Mouse (Mus musculus) adrenal gland, adult 8-10 months (tissue): ENCODE results near the gene Trank1. TPM values are rescaled to one million over a fixed set of nuclear protein-coding genes. Genes with fewer than 3 reads are reported as not detected.
A peak's percentile ranks its signal among the peaks of the same experiment; 100 is the strongest.

Source experiments
- DNase-seq: peaks from one replicate; pipeline ENCODE4 v3.0.0; 2022
- total RNA-seq, 4 experiments: library from RNA; stranded (reverse); gene quantifications; 2 replicates each; pipeline ENCODE4 v1.2.4; 2022

The Trank1 gene
- total RNA-seq, 4 experiments from 2014 or later = 44.9 to 312 (median 173) TPM

DNA sequence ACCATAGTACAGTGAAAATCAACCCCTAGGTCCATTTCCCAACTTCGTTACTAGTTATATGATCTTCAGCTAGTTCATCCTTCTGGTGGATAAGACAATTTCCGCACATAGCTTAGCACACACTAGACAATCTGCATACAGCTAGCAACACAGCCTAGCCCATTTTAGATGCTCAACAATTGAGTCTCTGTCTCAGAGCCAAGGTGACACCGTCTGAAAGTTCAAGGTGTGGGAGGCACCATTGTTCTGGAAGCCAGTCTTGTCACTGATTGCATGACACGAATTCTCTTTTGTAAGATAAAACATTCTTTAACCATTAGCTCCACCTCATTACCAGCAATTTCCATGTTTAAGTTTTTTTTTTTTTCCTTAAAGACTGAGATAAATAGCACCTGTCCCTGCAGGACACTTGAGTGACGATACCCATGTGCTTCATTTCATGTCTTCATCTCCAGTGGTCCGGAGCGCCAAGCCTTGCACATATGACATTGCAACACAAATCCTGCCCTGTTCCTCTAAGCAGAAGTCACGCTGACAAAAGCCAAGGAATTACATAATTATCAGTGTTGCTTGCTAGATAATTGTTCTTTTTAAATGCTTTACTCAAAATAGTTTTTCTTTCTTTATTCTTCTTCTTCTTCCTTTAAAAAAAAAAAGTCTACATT lies 117.3 kb downstream of the Trank1 start:
- DNase-seq = no peak

DNA sequence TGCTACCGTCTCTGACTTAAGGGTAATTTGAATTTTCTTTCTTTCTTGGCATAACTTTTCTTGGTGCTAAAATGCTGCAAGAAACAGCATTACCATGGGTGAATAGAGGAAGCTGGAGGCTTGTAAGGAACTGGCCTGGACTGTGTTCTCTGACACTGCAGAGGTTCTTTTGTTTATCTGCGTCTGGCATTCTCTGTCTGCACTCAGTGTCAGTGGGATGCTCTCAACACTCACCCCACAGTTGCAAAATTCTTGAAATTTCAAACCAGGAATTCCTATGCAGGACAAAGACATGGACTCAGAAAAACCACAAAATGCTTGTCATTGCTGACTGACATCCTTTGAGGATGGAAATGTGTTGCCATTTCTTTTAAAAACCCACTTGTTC lies 117.8 kb downstream of the Trank1 start:
- DNase-seq = no peak

- DNase-seq = no peak
Measured at GRCm38 (mm10) chr9:111435429-111435828, 123.9 kb downstream of the Trank1 start.

- peak; percentile 8 for DNase-seq
Measured at GRCm38 (mm10) chr9:111438904-111439835, 127.6 kb downstream of the Trank1 start, which contains the start of gene Dclk3. Dclk3 (plus strand) TSS chr9:111439081.

DNA sequence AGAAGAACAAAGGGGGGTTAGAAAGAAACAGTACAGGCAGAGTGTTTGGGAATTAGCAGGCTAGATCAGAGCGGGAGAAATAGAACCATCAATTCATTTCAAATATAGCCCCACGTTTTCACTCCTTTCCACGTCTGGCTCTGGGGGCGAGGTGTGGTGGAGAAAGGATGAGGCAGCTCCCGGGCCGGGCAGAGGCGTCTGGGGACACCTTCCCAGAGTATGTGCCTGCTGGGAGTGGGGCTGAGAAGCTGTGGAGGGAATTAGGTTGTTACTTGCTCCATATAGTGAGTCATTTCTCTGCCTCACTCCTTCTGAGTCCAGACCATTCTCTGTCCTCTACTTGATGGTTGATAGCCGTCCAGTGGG lies 128.3 kb downstream of the Trank1 start:
- DNase-seq = no peak

- DNase-seq = no peak
Measured at GRCm38 (mm10) chr9:111440446-111440845, 128.9 kb downstream of the Trank1 start.

GRCm38 (mm10) chr9:111441151-111441550 lies 129.6 kb downstream of the Trank1 start:
- no peak for DNase-seq

Other genes starting within 250 kb of the Trank1 start
- 10 to 100 TPM; 49.1 to 60.0 (median 53.9) TPM for gene Lrrfip2, start 194.1 kb upstream of the Trank1 start, total RNA-seq
- gene Mlh1, start 39.9 kb upstream of the Trank1 start, total RNA-seq = 10 to 100 TPM; 14.7 to 31.2 (median 24.7) TPM
- gene Epm2aip1, start 39.8 kb upstream of the Trank1 start, total RNA-seq = 10 to 100 TPM; 53.3 to 64.1 (median 57.7) TPM
- 1 to 10 TPM in 3 of 4 experiments, under 1 TPM in 1; 0.75 to 1.8 (median 1.6) TPM for gene Dclk3, start 127.3 kb downstream of the Trank1 start, total RNA-seq